Mouse (Mus musculus): ENCODE data around the gene Map2k4.

The Map2k4 gene

GRCm38 (mm10) chr11:65788154-65788553 lies at the start of gene Map2k4:
Map2k4 (minus strand) TSS chr11:65788297.
- DNase-seq (ENCODE audit: low spot score in 2 of 2): peak; percentile 94 to 98

GRCm38 (mm10) chr11:65824556-65824955 lies 36.5 kb upstream of the Map2k4 start:
- DNase-seq (ENCODE audit: low spot score in 2 of 2): no peak

GRCm38 (mm10) chr11:65820877-65821276 lies 32.8 kb upstream of the Map2k4 start:
- peak; percentile 49 to 75 for DNase-seq (ENCODE audit: low spot score in 2 of 2)

GRCm38 (mm10) chr11:65820280-65820679 lies 32.2 kb upstream of the Map2k4 start:
- DNase-seq (ENCODE audit: low spot score in 2 of 2): no peak

DNA sequence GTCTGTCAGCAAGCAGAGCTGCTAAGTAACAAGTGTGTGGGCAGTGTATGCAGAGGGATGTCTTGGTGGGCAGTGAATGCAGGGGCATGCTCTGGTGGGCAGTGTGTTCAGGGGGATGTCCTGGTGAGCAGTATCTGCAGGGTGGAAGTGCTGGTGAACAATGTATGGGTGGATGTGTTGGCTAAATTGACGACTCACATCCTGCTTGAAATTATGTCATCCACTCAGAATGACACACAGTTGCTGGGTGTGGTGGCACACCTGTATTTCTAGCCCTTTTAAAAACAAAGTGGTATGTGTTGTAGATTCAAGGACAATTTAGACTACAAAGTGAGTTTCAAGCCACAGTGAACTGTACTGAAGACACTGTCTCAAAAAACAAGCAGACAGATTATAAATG lies 30.1 kb upstream of the Map2k4 start:
- no peak for DNase-seq (ENCODE audit: low spot score in 2 of 2)

- DNase-seq (ENCODE audit: low spot score in 2 of 2): no peak
Measured at GRCm38 (mm10) chr11:65816237-65816636, 28.1 kb upstream of the Map2k4 start.

DNA sequence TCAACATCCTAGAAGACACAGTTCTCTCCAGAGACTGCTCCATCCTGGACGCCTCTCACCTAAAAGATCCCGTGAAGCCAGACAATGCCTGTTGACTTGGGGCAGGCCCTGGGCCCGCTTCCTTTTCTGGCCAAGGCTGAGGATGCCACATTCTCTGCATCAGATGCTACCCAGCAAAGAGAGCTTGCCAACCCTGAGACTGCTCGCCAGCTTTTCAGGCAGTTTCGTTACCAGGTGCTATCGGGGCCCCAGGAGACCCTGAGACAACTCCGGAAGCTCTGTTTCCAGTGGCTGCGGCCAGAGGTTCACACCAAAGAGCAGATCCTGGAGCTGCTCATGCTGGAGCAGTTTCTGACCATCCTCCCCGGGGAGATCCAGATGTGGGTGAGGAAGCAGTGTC lies 26.3 kb upstream of the Map2k4 start:
- no peak for DNase-seq (ENCODE audit: low spot score in 2 of 2)

DNA sequence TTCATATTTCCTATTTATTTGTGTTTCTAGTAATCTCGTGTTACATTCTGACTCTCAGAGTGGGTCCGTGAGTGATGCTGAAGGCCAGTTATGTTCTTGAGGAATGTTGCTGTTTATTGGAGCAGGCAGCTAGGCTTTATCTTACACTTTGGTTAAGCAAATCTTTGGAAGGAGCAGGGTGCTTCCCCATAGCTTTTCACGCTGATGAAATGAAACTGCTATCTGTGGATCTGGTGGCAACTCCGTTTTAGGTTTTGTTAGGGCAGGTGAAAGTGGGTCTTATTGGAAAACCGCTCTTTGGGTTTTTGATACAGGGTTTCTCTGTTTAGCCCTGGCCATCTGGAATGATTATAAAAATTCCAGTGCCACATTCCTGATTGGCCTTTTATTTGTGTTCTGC lies 24.0 kb upstream of the Map2k4 start:
- DNase-seq (ENCODE audit: low spot score in 2 of 2): no peak

DNA sequence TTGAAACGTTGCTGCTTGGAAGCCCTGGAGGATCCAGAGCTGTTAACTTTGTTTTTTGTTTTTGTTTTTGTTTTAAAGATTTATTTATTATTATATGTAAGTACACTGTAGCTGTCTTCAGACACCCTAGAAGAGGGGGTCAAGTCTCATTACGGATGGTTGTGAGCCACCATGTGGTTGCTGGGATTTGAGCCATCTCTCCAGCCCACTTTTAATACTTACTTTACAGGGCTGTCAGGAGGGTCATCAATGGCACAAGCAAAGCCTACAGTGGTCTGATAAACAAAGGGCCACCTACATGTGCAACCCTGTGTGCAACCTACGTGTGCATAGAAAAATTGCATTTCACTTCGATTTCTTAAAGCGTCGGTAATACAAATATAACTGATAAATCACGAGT lies 19.5 kb upstream of the Map2k4 start:
- no peak for DNase-seq (ENCODE audit: low spot score in 2 of 2)

DNA sequence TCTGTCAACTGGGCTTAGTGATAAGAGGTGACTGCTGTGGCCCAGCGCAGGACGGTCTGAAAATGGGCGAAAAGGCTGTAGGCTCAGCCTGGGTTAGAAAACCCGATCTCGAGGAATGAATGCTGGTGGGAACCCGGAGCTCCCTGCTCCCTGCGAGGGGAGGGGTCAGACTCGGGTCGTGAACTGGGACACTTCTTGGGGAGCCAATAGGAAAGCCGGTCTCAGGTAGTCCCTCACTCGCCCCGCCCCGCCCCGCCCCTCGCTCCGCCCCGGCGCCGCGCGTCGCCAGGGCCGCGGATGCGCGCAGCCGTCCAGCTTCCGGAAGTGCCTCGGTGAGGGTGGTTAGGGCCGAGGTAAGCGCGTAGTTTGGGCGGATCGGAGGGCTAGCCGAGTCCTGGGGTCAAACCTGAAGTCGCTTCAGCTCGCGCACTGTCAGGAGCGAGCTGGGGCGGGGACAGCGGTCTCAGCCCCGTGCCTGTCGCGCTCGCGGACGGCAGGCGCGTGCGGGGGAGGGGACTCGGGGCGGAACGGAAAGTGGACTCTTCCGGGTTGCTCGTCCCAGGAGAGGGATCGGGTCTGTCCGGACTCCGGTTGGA lies 18.9 kb upstream of the Map2k4 start, which contains the start of gene Zkscan6:
Zkscan6 (plus strand) TSS at position 267 of the 596 bp plus-strand sequence.
- peak; percentile 88 to 89 for DNase-seq (ENCODE audit: low spot score in 2 of 2)

DNA sequence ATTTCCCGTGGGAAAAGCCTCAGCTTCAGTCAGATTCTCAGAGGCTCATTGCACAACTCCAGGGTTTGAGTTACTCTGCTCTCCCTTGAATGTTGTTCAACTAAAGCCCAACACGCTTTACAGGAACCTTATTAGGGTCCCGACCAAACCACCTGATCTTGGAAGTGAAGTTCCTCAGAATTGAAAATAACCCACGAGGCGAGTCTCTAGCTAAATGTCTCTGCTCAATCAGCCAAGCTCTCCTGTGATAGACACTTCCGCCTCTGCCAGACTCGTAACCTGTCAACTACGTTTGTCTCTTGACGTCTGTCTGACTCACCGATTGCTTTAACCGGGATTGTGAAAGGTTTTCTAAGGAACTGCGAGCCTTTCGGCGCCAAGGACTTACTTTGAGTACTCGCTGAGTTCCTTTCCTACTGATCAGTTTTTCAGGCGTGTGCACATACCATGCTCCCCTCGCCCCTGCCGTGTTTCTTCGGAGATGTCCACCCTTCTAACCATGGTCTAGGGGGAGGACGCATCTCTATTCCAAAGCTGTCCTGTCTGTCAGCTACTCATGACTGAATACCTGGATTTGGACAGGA lies 18.3 kb upstream of the Map2k4 start:
- peak; percentile 30 to 74 for DNase-seq (ENCODE audit: low spot score in 2 of 2)

- no peak for DNase-seq (ENCODE audit: low spot score in 2 of 2)
Measured at GRCm38 (mm10) chr11:65801899-65802298, 13.8 kb upstream of the Map2k4 start.

DNA sequence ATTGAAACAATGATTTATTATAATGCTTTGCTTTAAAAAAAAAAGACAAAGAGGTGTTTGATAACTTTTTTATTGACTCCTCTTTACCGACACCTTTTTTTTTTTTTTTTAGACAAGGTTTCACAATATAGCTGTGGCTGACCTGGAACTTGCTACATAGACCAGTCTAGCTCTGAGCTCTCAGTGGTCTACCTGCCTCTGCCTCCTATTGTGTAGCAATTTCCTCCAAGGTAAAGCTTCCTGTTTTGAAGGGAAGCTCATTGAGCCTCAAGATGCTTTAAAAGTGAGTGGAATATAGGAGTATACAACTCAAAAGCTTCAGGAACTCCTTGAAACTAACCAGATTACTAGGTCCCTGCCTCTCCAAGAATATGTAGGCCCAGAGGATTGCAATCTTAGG lies 7.8 kb upstream of the Map2k4 start:
- no peak for DNase-seq (ENCODE audit: low spot score in 2 of 2)

- no peak for DNase-seq (ENCODE audit: low spot score in 2 of 2)
Measured at GRCm38 (mm10) chr11:65794428-65795219, 6.5 kb upstream of the Map2k4 start.

DNA sequence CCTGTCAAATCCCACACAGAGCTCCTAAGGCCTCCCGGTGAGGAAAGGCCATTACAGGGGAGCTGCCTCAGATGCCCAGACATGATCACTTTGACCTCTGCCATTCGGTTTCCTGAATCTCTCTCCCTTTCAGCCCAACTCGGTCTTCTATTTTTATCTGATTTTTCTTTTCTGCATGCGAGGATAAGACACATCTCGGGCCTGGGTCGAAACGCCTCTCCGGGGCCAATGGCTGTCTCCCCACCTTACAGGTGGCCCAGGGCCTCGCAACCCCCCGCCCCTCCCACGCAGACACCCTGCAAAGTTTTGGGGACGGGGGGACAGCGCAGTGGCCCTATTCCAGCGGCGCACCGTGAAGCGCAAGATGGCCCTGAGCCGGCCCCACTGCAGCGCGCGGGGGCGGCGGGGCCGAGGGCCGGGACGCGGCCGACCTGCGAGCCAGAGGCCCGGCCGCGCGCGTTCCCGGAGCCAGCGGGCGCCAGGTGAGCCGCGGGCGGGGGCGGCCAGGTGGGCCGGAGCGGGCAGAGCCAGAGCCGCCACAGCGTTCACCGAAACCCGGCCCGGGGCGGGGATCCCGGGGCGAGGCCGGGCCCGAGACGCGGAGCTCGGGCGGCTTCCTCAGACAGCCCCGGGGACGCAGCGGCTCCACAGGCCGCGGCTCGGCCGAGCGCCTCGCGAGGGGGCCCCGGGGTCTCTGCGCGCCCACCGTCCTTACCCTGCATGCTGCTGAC lies 511 bp downstream of the Map2k4 start:
- DNase-seq (ENCODE audit: low spot score in 2 of 2): no peak

- no peak for DNase-seq (ENCODE audit: low spot score in 2 of 2)
Measured at GRCm38 (mm10) chr11:65786160-65786559, 1.9 kb downstream of the Map2k4 start.

GRCm38 (mm10) chr11:65781596-65781995 lies 6.5 kb downstream of the Map2k4 start:
- DNase-seq (ENCODE audit: low spot score in 2 of 2): no peak

DNA sequence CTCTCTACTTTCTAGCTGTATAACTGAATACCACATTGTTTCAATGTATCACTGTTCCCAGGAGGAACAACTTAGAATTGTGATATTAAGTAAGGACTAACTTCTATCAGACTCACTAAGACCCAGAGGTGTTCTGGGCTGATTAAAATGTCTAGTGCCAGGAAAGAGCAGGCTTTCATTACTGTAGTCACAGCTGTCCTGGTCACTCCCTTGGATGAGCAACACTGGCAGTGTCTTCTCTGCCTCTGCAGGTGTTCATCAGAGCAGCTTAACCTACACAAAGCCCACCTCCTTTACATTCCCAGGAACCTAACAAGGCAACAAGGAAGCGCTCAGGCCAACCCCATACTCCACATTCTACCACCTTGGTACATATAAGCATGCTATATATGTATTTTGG lies 8.5 kb downstream of the Map2k4 start:
- no peak for DNase-seq (ENCODE audit: low spot score in 2 of 2)

GRCm38 (mm10) chr11:65779066-65779465 lies 9.0 kb downstream of the Map2k4 start:
- no peak for DNase-seq (ENCODE audit: low spot score in 2 of 2)

GRCm38 (mm10) chr11:65777810-65778209 lies 10.3 kb downstream of the Map2k4 start:
- DNase-seq (ENCODE audit: low spot score in 2 of 2): no peak

- DNase-seq (ENCODE audit: low spot score in 2 of 2): no peak
Measured at GRCm38 (mm10) chr11:65776906-65777611, 11.0 kb downstream of the Map2k4 start.
